Mouse (Mus musculus) layer of hippocampus, postnatal 25 days (tissue): ENCODE data around the gene Dgcr6. TPM values are rescaled to one million over a fixed set of nuclear protein-coding genes. Genes with fewer than 3 reads are reported as not detected.
"Not testable (repeated sequence)": the region's sequence is repeated elsewhere in the genome, so short reads cannot be mapped to it uniquely, and the experiment has no call there.

Experiments
- DNase-seq, 2 experiments: peaks; one replicate each; pipeline ENCODE4 v3.0.0; 2022; ENCODE audit warnings: mixed read lengths in 2 of 2, low spot score in 1 of 2; ENCODE audit errors: extremely low spot score in 1 of 2
- total RNA-seq, 2 experiments: library from RNA; stranded (reverse); gene quantifications; 2 replicates each; pipeline ENCODE4 v1.2.3; 2021

The Dgcr6 gene
- total RNA-seq, result 10 to 100 TPM; 76.0 to 85.6 TPM

DNA sequence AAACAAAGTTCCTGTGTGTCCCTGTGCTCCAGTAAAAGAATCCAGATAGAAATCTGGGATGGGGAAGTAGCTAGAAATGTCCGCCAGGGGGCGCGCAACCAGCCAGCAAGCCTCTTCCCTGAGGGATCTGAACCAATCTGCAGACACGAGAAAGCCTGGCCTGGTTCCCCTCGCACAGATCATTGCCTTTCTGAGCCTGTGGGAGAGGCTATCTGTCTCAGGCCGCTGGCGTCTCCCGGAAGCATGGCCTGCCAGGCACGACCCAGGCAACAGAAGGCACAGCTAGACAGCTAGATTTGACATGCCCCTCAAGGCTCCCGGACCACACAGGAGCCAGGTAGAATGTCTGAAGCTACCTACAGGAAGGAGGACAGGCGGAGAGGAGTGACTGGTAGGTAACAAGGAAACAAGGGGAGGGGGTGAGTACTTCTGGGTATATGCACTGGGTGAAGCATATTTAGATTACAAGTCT is at the start of gene Dgcr6:
Gene Dgcr6 (plus strand): TSS at position 130 of the 472 bp plus-strand sequence.
- DNase-seq, result peak; percentile 77 to 92

DNA sequence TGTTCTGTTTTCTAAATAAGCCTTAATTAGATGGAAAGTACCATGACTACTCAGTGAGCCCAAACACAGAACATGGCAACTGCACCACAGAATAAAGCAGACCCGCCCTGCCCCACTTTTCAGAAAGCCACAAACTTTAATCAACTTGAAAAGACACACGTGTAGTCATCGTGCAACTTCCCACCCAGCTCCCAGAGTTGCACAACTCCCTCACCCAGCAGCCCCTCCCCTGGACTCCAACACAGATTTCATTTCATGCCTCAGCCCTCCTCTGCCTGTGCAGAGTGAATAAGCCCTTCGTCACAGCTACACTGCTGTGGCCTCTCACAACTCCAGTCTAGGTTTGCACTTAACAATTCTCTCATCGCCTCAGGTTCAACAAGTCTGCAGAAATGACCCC is 48.1 kb upstream of the Dgcr6 start:
- DNase-seq, result no peak

DNA sequence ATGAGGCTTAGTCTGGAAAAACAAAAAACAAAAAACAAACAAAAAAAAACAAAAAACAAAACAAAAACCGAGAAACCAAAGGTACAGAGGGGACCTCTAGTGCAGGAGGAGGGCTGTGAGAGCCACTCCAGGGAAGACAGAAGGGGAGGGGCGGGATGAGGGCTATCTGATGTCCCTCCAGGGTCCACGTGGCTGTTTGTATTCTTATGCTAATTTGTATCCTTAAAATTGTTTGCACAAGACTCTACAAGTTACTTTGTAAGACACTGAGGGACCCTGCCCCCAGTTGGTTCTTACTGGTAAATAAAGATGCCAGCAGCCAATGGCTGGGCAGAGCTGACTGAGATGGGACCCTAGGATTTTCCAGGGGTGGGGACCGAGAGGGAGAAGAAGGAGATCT is 45.6 kb upstream of the Dgcr6 start:
- no peak for DNase-seq

DNA sequence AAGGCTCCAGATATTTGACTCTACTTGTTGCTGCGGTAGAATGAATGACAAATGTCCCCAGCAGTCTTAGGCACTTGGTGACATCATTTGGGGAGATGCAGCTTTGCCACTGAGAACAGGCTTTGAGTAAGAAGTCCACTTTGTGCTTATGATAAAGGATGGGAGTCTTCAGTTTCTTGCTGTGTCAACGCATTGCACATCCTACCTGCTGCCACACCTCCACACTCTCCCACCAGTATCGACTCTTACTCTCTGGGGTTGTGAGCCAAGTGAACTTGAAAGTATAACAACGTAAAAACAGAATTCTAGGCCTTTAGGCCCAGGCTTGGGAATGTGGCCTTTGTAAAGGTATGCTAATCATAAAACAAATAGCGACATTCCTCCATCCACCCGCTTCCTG is 41.6 kb upstream of the Dgcr6 start:
- no peak for DNase-seq

DNA sequence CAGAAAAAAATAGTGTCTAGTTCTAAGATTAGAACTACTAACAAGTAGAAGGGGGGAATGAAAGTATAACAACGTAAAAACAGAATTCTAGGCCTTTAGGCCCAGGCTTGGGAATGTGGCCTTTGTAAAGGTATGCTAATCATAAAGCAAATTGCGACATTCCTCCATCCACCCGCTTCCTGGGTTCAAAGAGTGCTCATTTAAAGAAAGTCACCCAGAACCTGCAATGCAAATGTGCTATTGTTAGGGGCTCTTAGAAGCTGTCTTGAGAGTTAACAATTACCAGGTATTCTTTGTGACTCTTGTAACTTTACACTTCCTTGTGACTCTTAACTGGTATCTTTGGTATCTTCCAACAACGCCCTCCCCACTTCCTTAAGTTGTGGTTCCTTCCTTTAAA is 36.2 kb upstream of the Dgcr6 start:
- DNase-seq, result not testable (repeated sequence)

DNA sequence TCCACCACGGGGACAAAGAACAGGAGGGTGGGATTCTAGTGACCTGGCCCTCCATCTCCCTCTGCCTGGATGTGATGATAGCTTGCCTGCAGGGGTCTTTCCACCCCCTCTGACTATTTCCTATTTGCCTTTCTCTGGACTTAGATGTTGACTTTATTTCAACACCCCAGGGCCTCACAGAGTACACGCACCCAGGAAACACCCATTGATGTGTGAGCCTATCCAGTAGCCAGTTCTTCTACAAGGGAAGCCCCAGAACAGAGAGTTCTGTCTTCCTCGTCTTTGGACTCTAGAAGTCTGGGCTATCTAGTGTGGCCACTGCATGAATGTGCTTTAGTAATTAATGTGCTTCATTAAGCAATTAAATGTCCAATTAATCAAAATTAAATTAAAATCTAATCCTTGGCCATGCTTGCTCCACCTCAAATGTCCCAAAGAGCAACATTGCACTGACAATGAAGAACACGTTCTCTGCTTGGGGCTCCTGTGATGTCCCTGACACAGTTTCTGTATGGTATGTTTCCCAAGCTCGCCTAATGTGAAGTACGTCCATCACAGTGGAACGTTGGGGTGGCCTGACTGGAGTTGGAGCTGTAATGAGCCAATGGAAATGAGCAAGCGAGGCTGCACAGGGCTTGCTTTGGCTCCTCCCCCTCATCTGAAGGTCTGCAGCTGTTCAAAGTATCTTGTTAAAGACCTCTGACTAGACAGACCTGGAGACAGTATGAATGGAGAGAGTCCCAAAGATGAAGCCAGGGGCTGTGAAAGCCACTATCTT is 29.7 kb upstream of the Dgcr6 start:
- DNase-seq, result no peak

DNA sequence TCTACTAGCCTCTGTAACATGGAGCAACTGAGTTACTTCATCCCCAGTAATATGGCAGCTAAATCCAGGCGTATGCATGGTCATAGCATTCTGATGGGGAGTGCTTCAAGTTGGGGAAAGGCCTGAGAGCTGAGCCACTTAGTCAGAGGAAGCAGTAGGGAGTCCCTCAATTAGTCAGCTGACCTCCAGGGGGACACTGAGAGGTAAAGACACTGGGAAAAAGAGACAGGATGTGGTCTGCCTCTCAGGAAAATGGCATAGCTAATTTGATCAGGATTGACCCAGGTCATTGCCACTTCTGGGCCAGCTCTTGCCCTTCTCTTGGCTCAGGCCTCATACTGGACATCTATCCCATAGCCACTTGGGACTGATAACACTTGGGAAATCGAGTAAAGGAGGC is 25.3 kb upstream of the Dgcr6 start:
- no peak for DNase-seq

DNA sequence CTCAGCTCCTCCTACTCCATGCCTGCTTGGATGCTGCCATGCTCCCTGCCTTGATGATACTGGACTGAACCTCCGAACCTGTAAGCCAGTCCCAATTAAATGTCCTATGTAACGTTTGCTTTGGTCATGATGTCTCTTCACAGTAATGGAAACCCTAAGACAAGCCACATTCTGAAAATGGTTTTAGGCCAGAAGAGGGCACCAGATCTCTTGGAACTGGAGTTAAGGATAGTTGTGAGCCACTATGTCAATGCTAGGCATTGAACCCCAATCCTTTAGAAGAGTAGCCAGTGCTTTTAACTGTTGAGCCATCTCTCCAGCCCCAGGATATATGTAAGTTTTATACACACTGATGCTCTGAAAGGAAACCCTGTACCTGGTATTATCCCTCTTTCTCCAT is 20.9 kb upstream of the Dgcr6 start:
- no peak for DNase-seq

DNA sequence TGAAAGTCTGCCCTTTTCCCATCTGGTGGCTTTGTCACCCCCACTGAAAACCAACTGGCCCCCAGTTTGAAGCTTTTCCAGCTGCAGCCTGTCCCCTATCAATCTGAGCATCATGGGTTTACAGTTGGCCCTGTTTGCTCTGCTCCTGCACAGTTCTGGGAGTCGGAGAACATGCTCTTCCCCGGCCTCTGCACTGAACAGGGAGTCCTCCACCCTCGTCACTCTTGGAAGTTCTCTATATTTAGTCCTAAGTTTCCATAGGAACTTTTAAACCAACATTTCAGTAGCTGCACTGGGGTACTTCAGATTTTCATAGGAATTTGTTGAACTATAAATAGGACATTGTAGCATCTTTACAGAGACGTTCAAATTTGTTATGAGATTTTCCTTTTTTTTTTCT is 19.4 kb upstream of the Dgcr6 start:
- no peak for DNase-seq

DNA sequence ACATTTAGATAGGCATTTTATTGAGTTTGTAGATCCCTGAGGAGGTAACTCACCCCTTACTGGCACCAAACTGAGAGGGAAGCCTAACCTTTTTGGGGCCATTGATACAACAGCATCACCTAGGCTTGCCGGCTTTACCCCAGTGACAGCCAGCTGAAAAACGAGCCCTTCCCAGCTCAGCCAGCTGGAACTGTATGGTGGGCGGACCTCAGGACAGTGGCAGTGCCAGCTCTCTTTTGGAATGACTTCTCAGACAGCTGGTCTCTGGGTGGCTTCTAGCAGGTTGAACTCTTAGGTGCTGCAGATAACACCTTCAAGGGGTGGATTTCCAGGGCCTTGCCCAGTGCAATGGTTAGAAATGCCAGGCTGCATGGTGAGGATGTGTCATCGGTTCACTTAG is 18.4 kb upstream of the Dgcr6 start:
- no peak for DNase-seq

DNA sequence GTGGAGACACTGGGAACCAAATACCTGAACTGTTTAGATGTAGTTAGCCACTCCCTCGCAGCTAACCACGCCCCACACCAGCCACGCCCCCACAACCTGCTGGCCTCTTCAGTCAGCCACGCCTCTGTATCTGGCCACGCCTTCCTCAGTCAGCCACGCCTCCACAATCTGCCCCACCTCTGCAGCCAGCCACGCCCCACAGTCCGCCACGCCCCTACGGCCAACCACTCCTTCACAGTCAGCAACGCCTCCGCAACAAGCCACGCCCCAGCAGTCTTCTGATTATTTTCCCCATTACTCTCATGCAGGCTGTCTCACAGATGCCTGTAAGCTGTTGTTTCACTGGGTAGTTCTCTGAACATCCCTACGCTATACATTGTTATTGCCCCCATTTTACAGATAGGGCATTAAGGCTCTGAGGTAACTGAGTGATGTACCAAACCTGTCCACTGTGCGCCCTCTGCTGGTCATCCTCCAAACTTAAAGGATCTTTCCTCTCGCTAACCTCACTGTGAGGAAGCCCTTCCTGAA is 16.2 kb upstream of the Dgcr6 start:
- peak in 1 of 2 experiments; percentile 74 for DNase-seq

DNA sequence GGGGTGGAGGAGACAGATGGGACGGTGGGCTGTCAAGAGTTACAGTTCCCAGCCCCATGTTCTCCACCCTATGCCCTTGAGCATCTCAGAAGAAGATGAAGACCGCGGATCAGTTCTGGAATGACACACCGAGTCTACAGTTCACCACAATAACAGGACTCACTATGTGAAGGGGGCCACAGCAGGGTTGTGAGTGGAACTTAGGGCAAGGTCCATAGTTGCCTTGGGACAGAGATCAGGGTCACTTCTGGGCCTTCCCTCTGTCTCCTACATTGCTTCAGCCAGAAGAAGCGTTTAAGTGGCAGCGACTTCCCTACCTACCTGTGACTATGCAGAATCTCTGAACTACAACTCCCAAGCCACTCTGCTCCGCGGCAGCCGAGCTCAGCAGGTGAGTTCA is 15.6 kb upstream of the Dgcr6 start:
- no peak for DNase-seq

DNA sequence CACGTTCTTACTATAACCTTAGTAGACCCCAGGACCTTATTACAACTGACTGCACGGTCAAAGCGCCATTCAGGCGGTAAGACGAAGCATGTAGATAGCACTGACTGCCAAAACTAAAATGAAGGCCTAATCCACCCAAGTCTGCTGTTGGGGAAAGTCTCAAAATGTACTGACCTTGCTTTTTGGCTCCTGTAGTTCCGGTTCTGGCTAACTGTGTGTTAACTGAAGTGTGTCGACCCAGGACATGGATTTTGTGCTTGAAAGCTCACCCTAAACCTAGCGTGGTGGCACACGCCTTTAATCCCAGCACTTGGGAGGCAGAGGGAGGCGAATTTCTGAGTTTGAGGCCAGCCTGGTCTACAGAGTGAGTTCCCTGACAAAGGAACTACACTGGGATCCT is 7.7 kb upstream of the Dgcr6 start:
- DNase-seq, result no peak

DNA sequence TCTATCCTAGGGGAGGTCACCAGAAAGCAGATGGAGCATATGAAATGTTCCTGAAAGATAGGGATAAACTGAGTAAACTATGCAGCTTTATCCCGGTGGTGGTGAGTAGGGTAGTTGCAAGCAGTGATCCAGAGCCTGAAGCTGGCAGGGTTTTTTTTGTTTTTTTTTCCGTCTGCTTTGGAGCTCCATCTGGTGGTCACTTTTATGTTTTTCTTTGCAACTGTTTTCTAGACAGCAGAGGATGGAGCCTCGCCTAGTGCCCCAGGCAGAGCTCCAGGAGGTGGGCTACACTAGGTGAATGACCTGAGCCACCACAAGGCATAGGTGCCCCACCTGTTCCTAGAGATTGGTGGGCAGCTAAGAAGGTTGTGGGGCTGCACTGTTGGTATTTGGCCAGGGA is 5.0 kb upstream of the Dgcr6 start:
- peak in 1 of 2 experiments; percentile 57 for DNase-seq

DNA sequence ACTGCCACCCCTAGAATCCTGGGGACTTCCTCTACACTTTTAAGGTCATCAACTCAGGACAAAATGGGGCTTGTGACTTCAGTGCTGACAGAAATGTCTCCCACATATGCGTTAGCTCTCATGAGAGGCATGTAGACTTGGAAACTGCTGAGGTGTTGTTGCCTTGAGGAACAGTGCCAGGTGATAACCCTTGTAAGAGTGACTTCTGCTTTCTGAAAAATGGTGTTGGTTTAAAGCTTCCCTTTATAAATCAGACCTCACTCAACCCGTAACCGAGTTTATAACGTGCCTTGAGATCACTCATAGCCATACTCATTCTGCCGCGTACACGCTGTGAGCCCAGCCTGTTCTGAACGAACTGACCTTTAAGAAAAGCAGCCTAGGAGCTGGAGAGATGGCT is 4.6 kb upstream of the Dgcr6 start:
- no peak for DNase-seq

DNA sequence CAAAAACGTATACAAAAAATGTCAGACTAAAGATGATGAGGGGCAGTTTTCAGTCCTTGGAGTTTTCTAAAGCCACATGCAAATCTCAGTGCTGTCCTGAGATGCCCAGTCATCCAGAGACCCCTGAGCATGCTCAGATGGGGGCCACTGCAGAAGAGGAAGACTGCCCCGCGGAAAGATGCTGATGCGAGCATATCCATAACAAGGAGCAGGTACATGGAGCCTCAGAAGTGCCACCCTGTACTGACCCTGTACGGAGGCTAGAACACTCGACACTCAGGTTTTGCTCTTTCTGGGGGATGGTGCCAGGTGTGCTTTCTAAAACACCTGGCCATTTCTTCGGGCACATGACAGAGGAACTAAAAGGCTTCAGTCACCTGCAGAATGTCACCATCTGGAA is 338 bp upstream of the Dgcr6 start:
- DNase-seq, result no peak

DNA sequence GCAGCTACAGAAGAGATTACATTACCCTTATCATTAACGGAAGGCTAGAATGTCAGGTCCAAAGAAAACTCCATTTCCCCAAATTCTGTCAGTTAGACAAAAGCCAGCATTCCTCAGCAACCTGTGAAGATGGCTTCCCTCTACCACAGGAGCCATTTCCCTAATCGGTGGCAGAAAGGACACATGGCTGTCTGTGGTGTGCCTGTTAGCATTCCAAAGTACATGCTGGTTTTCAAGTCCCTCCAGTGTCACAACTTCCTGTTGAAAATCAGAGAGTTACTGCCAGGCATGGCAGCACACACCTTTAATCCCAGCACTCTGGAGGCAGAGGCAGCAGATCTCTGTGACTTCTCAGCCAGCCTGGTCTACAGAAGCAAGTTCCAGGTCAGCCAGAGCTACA is 3.6 kb downstream of the Dgcr6 start:
- DNase-seq, result no peak

DNA sequence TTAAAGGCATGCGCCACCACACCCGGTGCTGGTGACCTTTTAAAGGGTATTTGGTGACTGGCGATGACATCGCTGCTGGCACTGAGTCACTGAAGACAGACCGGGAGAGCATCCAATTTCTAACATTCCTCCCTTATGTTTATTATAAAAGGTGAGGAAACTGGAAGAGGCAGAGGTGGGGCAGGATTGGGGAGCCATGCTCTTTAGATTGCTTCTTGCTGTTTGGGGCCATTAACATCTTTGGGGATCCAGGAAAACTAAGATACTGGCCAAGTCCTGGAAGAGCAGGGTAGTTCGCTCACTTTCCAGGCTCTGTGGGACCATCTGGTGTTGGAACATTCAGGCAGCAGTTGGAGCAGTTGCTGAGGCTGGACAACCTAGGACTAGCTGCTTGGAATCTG is 5.7 kb downstream of the Dgcr6 start:
- no peak for DNase-seq

DNA sequence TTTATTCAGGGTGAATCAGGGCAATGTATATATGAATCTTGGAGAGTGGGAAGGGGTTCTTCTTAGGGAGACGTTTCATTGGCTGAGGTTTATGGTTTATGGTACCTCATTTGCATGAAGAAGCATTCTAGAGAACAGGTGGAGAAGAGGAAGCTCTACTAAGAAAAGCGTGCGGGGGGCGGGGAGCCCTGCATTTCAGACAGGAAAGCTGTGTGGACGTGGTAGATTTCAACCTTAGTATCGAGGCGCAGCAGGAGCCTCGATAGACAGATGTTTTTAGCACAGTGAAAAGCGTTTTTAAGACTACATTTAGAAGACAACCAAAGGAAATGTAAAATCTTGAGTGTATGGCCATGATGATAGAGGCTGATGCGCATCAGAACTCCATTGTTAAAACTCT is 6.6 kb downstream of the Dgcr6 start:
- DNase-seq, result no peak

DNA sequence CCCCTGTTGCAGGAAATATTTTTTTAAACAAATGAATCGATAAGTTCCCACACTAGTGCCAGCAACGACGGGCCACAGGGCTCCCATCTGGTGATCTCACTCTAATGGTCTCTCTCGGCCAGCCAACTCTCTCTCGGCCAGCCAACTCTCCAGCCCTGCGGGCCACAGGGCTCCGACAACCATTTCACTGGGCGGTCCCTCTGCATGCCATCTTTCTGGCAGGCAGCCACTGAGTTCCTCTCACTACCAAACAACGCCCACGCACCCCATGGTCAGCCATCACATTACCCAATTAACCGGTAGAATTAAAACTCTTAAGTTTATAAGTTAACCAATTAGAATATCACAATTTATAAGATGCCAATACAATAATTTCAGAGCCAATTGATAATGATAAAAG is 8.5 kb downstream of the Dgcr6 start:
- DNase-seq, result peak in 1 of 2 experiments; percentile 38

DNA sequence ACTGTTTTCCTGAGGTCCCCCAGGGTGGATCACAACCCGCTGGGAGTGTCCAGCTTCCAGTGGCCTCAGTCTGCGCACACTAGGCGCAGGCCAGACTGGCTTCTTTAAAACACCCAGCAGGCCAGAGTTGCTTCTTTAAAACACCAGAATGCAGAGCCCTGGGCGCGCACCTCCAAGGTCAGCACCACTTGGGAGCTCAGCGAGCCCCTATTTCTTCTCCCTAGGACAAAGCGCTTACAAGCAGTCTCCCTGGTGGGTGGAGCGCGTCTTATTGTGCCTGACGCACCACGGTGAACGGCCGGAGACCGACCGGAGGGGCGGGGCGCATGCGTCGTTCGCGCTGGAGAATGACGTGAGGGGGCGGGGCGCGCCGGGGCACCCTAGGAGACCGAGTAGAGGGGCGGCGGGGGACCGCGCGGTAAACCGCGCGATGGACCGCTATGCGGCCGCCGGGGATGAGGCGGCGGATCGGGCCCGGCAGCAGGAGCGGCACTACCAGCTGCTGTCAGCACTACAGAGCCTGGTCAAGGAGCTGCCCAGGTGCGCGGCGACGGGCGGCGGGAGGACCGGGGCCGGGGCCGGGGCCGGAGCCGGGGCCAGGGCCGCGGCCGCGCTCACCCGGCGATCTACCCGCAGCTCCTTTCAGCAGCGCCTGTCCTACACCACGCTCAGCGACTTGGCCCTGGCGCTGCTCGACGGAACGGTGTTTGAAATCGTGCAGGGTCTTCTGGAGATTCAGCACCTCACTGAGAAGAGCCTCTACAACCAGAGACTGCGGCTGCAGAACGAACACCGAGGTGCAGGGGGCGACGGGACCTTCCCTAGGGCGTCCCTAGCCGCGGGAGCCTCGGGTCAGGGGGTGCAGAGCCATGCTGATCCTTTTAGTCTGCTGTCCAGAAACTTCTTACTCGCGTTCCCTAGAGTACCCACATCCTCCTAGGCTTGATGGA is 13.7 kb downstream of the Dgcr6 start:
- DNase-seq, result peak; percentile 93 to 96
